Mouse (Mus musculus): ENCODE measurements around the gene Slc31a1. TPM values are rescaled to one million over a fixed set of nuclear protein-coding genes. Genes with fewer than 3 reads are reported as not detected.
A peak's percentile ranks its signal among the peaks of the same experiment; 100 is the strongest.

Gene Slc31a1
- polyA plus RNA-seq, 1 experiment from 2014 or later, result 127 TPM

DNA sequence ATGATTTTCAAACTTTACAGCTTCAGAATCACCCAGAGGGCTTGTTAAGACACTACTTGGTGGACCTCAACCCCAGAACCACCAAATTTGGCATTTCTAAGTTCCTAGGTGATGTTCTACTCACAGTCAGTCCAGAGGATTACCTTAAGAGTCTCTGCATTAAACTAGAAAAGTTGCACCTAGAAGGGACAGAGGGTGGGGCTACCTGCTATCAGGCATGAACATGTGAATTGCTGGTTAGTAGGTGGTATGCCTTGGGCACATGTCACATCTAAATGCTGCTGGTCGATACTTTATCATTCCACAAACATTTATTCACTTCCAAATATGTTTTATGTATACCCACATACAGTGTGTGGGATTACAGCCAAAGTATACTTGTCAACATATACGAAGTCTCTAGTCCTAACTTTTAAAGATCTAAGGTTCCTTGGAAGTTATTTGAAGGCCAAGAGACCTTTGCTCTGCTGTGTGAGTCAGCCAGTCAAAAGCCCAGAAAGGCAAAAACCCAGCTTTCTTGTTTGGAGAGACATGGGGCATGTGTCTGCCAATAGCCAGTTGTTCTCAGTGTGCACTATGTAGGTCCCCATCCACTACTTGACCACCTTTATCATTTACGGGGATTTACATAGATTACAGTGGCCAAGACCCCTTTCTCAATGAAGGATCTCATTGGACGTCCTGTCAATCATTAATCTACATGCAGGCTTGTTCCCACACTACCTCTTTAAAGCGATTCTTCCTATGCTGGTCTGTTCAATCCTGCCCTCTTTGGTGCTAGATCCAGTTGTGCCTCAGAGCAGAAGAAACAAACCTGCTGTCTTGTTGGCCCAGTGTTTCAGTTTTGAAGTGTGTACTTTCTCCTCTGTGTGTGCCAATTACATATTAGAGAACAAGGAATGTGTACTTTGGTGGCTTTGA lies 29.3 kb downstream of the Slc31a1 start:
- H3K27me3 ChIP-seq (replicated peaks; ENCODE audit: control insufficient read depth, insufficient read depth, low read length), result no peaks in the 10 kb centered on the region
- H3K9ac ChIP-seq (ENCODE audit: low read depth, low read length), result no peak overlapping the region
- H3K9me3 ChIP-seq (ENCODE audit: control insufficient read depth, low read length), result no peaks in the 10 kb centered on the region
- WGBS, result 65% methylated on average over 5 of the region's 5 CpGs
- peaks cover under 1% of the 10 kb centered on the region; the same call in 1 of the 2 replicates for H3K4me1 ChIP-seq (ENCODE audit: control insufficient read depth, insufficient read depth, low read length)
- H3K27ac ChIP-seq (ENCODE audit: low read length), result peak overlapping the region; percentile 33
- H3K4me3 ChIP-seq (ENCODE audit: low read length), result no peak overlapping the region
- ATAC-seq, result peak; percentile 80
- H3K4me2 ChIP-seq (ENCODE audit: low read depth, low read length), result no peak overlapping the region
- H3K36me3 ChIP-seq (ENCODE audit: control insufficient read depth, insufficient read depth, low read length), result peaks cover 15% of the 10 kb centered on the region; the same call in 1 of the 2 replicates

DNA sequence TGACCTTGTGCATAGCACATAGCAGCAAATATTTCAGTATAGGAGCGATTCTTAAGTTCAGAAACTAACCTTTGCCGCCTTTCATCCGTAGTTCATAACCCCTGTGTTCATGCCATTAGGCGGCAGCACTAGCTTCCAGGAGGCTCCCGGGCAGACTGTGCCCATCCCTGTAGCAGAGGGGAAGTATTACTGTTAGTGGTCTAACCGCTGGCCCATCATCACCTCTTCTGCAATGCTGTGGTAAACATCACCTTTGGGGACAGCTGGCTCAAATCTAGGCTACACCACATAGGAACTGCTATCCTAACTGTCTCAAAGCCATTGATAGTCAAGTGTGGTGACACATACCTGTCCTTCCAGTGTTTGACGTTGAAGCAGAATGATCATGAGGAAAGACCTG lies 31.4 kb downstream of the Slc31a1 start:
- Histone ChIP-seq H3K9me3 (ENCODE audit: control insufficient read depth, low read length) (no peaks in the 10 kb centered on the region), H3K9ac (ENCODE audit: low read depth, low read length) (no peak overlapping the region), H3K36me3 (ENCODE audit: control insufficient read depth, insufficient read depth, low read length) (peaks cover 15% of the 10 kb centered on the region; the same call in 1 of the 2 replicates), H3K27ac (ENCODE audit: low read length) (no peak overlapping the region), H3K4me3 (ENCODE audit: low read length) (no peak overlapping the region), H3K4me1 (ENCODE audit: control insufficient read depth, insufficient read depth, low read length) (no peaks in the 10 kb centered on the region), H3K27me3 (replicated peaks; ENCODE audit: control insufficient read depth, insufficient read depth, low read length) (no peaks in the 10 kb centered on the region), H3K4me2 (ENCODE audit: low read depth, low read length) (no peak overlapping the region)
- no peak for ATAC-seq
- 84% methylated on average over 7 of the region's 7 CpGs for WGBS

DNA sequence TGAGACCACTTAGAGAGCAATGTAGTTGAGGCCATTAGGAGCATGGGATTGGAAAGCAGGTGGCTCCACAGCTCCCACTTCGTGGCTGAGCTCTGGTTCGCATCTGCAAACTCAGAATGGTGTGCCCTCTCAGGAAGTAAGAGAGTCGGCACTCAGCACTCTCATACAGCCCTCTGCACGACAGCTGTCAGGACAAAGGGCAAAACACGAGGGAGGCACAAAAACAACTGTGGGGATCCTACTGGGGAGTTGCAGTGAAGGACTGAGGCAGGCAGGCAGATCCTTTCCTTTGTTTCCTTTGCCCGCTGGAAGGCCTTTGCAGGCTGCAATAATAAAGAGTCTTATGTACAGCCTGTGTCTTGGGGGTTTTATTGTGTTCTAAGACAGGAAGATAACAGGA lies 32.9 kb downstream of the Slc31a1 start:
- Histone ChIP-seq H3K36me3 (ENCODE audit: control insufficient read depth, insufficient read depth, low read length) (peaks cover 20% of the 10 kb centered on the region; the same call in 1 of the 2 replicates), H3K4me3 (ENCODE audit: low read length) (no peak overlapping the region), H3K4me2 (ENCODE audit: low read depth, low read length) (no peak overlapping the region), H3K9me3 (ENCODE audit: control insufficient read depth, low read length) (no peaks in the 10 kb centered on the region), H3K27me3 (replicated peaks; ENCODE audit: control insufficient read depth, insufficient read depth, low read length) (no peaks in the 10 kb centered on the region), H3K4me1 (ENCODE audit: control insufficient read depth, insufficient read depth, low read length) (no peaks in the 10 kb centered on the region), H3K9ac (ENCODE audit: low read depth, low read length) (no peak overlapping the region), H3K27ac (ENCODE audit: low read length) (no peak overlapping the region)
- ATAC-seq, result no peak
- WGBS, result 61% methylated on average over 6 of the region's 6 CpGs

DNA sequence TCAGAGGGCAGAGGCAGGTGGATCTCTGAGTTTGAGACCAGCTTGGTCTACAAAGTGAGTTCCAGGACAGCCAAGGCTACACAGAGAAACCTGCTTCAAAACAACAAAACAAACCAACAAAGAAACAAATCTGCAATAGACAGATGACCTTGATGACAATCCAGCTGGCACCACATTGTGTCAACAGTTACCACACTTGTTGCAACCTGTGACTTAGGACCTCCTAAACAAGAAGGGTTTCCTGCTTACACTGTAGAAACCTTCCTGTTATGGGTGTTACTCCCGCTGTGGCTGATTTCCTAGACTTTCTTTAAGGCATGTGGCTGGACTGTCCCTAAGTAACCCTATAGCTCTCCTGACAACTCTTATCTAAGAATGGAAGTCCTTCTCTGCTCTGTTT lies 35.3 kb downstream of the Slc31a1 start:
- no peak for ATAC-seq
- Histone ChIP-seq H3K9me3 (ENCODE audit: control insufficient read depth, low read length) (no peaks in the 10 kb centered on the region), H3K27me3 (replicated peaks; ENCODE audit: control insufficient read depth, insufficient read depth, low read length) (no peaks in the 10 kb centered on the region), H3K9ac (ENCODE audit: low read depth, low read length) (no peak overlapping the region), H3K4me1 (ENCODE audit: control insufficient read depth, insufficient read depth, low read length) (no peaks in the 10 kb centered on the region), H3K36me3 (ENCODE audit: control insufficient read depth, insufficient read depth, low read length) (peaks cover 18% of the 10 kb centered on the region; the same call in 1 of the 2 replicates), H3K4me3 (ENCODE audit: low read length) (no peak overlapping the region), H3K27ac (ENCODE audit: low read length) (no peak overlapping the region), H3K4me2 (ENCODE audit: low read depth, low read length) (no peak overlapping the region)
- 95% methylated on average over 1 of the region's 1 CpGs for WGBS

DNA sequence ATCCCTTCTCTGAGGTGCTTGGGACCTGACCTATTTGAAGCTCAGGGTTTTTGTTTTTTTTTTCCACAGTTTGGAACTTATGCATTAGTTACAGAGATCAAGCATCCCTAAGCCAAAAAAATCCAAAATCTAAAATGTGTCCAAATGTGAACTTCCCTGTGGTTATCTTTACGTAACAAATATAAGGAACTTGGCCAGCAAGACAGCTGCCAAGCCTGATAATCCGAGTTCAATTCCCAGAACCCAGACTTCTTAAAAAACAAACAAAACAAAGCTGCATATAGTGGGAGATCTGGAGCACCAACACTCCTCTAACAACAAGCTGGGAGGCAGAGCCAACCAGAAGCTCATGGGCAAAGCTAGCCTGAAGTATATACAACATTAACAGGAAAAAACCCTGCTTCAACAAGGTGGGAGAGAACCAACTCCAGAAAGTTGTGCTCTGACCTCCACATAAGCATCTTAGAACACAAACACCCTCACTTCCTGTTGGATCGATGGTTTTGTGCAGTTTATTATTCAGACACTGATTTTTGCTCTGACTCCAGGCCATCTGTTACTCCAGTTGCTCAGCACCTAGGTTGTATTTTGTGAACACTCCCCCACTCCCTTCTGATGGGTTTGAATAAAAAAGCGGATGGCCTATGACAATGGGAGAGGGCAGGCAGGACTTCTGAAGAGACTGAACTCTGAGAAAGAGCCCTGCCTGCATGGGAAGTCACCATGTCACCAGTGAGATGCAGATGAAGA lies 37.3 kb downstream of the Slc31a1 start:
- H3K36me3 ChIP-seq (ENCODE audit: control insufficient read depth, insufficient read depth, low read length), result peaks cover 11% of the 10 kb centered on the region
- no peak overlapping the region for H3K9ac ChIP-seq (ENCODE audit: low read depth, low read length)
- H3K9me3 ChIP-seq (ENCODE audit: control insufficient read depth, low read length), result no peaks in the 10 kb centered on the region
- no peaks in the 10 kb centered on the region for H3K4me1 ChIP-seq (ENCODE audit: control insufficient read depth, insufficient read depth, low read length)
- no peak for ATAC-seq
- no peaks in the 10 kb centered on the region for H3K27me3 ChIP-seq (replicated peaks; ENCODE audit: control insufficient read depth, insufficient read depth, low read length)
- no peak overlapping the region for H3K4me3 ChIP-seq (ENCODE audit: low read length)
- 87% methylated on average over 4 of the region's 4 CpGs for WGBS
- H3K27ac ChIP-seq (ENCODE audit: low read length), result no peak overlapping the region
- no peak overlapping the region for H3K4me2 ChIP-seq (ENCODE audit: low read depth, low read length)

DNA sequence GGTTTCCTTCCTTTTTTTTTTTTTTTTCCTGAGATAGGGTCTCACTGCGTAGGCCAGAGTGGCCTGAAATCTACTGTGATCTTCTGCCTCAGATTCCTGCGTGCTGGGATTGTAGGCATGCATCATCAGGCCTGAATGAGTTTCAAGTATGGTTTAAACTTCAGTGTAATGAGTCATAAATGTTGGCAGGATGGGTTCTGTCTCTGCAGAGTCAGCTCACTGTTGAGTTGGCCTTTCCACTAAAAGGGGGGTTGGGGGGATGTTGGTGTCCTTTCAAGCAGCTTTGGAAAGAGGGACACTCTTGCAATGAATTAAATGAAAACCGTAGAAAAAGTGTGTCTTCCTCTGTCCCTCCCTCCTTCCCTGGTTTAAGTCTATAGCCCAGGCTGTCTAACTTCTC lies 38.4 kb downstream of the Slc31a1 start:
- no peak overlapping the region for H3K4me3 ChIP-seq (ENCODE audit: low read length)
- ATAC-seq, result no peak

DNA sequence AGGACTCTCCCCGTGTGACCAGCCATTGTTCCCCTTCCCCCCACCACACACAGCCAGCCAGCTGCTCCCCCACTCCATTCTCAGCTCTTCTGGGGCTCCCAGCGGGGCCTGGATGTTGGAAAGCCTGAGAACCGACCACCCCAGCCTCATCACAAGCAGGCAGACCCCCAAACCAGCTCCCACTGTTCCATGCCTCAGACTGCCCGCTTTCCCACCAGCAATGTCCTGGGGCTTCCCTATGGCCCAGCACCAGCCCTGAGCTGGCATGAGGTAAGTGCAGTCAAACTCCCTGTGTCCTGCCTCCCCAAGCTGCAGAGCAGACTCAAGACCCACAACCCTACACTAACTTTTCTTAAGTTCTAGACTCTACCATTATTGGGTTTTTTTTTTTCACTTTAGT lies 45.6 kb downstream of the Slc31a1 start:
- no peak for ATAC-seq
- H3K9me3 ChIP-seq (ENCODE audit: control insufficient read depth, low read length), result no peaks in the 10 kb centered on the region
- no peak overlapping the region for H3K4me2 ChIP-seq (ENCODE audit: low read depth, low read length)
- peaks cover 18% of the 10 kb centered on the region for H3K4me1 ChIP-seq (ENCODE audit: control insufficient read depth, insufficient read depth, low read length)
- H3K9ac ChIP-seq (ENCODE audit: low read depth, low read length), result no peak overlapping the region
- H3K4me3 ChIP-seq (ENCODE audit: low read length), result no peak overlapping the region
- 86% methylated on average over 4 of the region's 4 CpGs for WGBS
- no peaks in the 10 kb centered on the region for H3K27me3 ChIP-seq (replicated peaks; ENCODE audit: control insufficient read depth, insufficient read depth, low read length)
- H3K27ac ChIP-seq (ENCODE audit: low read length), result no peak overlapping the region
- peaks cover 2% of the 10 kb centered on the region; the same call in 1 of the 2 replicates for H3K36me3 ChIP-seq (ENCODE audit: control insufficient read depth, insufficient read depth, low read length)

More for the DNA sequence above, 38.4 kb downstream of the Slc31a1 start:
- H3K9ac ChIP-seq (ENCODE audit: low read depth, low read length), result no peak overlapping the region
- no peaks in the 10 kb centered on the region for H3K9me3 ChIP-seq (ENCODE audit: control insufficient read depth, low read length)
- no peak overlapping the region for H3K27ac ChIP-seq (ENCODE audit: low read length)
- 90% methylated on average over 3 of the region's 3 CpGs for WGBS
- no peaks in the 10 kb centered on the region for H3K4me1 ChIP-seq (ENCODE audit: control insufficient read depth, insufficient read depth, low read length)
- H3K27me3 ChIP-seq (replicated peaks; ENCODE audit: control insufficient read depth, insufficient read depth, low read length), result no peaks in the 10 kb centered on the region
- H3K36me3 ChIP-seq (ENCODE audit: control insufficient read depth, insufficient read depth, low read length), result peaks cover 12% of the 10 kb centered on the region
- no peak overlapping the region for H3K4me2 ChIP-seq (ENCODE audit: low read depth, low read length)

DNA sequence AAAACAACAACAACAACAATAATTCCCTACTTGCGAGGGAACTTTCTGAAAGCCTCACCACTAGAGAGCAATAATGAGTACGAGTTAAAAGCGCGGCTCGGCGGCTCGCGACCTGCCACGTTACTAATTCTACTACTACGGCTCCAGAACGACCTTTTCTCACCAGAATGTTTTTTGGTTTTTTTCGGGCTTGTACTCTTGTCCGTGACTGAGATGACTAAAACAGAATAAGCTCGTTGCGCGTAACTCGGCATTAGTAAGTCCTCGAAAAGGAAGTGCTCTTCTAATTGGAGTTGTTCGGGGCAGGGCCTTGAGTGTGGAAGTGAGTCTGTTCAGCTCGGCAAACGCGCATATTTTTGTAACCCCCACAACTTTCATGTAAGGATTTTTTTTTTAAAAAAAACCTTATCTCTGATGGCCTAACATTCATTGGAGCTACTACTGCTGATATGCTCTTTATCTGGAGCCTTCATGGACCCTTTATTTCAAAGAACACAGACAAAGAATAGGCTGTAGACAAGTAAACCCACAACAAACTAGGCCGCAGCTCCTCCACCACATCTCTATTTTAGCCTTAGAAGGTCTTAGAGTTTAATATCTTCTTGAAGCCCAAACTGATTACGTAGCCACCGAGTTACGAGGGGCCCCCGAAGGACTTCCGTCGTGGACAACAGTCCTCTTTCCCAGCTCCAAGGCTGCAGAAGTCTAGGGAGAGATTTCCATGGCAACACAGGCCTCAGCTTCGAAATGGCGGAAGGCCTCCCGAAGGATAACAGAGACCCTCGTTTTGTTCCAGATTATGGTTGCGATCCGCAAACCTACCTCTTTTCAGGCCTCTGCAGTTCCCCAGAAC lies 47.4 kb downstream of the Slc31a1 start:
- WGBS, result under 1% methylated on average over 35 of the region's 35 CpGs
- Histone ChIP-seq H3K27me3 (replicated peaks; ENCODE audit: control insufficient read depth, insufficient read depth, low read length) (no peaks in the 10 kb centered on the region), H3K4me2 (ENCODE audit: low read depth, low read length) (peak overlapping the region; percentile 49), H3K4me1 (ENCODE audit: control insufficient read depth, insufficient read depth, low read length) (peaks cover 18% of the 10 kb centered on the region), H3K4me3 (ENCODE audit: low read length) (peak overlapping the region; percentile 70), H3K27ac (ENCODE audit: low read length) (peak overlapping the region; percentile 86), H3K9me3 (ENCODE audit: control insufficient read depth, low read length) (no peaks in the 10 kb centered on the region), H3K9ac (ENCODE audit: low read depth, low read length) (peak overlapping the region; percentile 82), H3K36me3 (ENCODE audit: control insufficient read depth, insufficient read depth, low read length) (peaks cover 8% of the 10 kb centered on the region)
- peak; percentile 68 for ATAC-seq

All from intestine, embryonic 16.5 days (tissue).